Mouse (Mus musculus) CH12.LX (cell line): ENCODE data around the gene Krtap15.

ENCODE experiments used
- CTCF ChIP-seq, 2 experiments: IDR thresholded peaks in 1 of 2; conservative IDR thresholded peaks in 1 of 2; 2 replicates each; pipeline ENCODE4 v1.5.1; 2011 to 2012; ENCODE audit warnings: low read depth in 2 of 2, low read length in 2 of 2, improper control_type of control experiment in 1 of 2, inconsistent platforms in 1 of 2, mild to moderate bottlenecking in 1 of 2, moderate library complexity in 1 of 2
- GABPA ChIP-seq: IDR thresholded peaks from 2 replicates; pipeline ENCODE4 v1.6.1; 2012; ENCODE audit warnings: low read depth, low read length, improper control_type of control experiment, inconsistent platforms; ENCODE audit not compliant: insufficient replicate concordance
- JUND ChIP-seq: conservative IDR thresholded peaks from 2 replicates; pipeline ENCODE4 v1.6.1; 2011; ENCODE audit warnings: low read depth, low read length, improper control_type of control experiment
- MAX ChIP-seq: IDR thresholded peaks from 2 replicates; pipeline ENCODE4 v1.6.1; 2011; ENCODE audit warnings: low read length, improper control_type of control experiment
- NELFE ChIP-seq: IDR thresholded peaks from 2 replicates; pipeline ENCODE4 v1.6.1; 2011; ENCODE audit warnings: low read depth, low read length, improper control_type of control experiment
- NRF1 ChIP-seq: IDR thresholded peaks from 2 replicates; pipeline ENCODE4 v1.6.1; 2014; ENCODE audit warnings: low read depth, mild to moderate bottlenecking, inconsistent platforms, low read length, improper control_type of control experiment, moderate library complexity
- PAX5 ChIP-seq: IDR thresholded peaks from 2 replicates; pipeline ENCODE4 v1.6.1; 2012; ENCODE audit warnings: low read length, inconsistent platforms, mixed read lengths
- POLR2A ChIP-seq: IDR thresholded peaks from 2 replicates; pipeline ENCODE4 v1.6.1; 2011; ENCODE audit warnings: low read depth, mild to moderate bottlenecking, improper control_type of control experiment, low read length
- USF1 ChIP-seq: IDR thresholded peaks from 2 replicates; pipeline ENCODE4 v1.6.1; 2014; ENCODE audit warnings: low read depth, mild to moderate bottlenecking, inconsistent platforms, low read length, improper control_type of control experiment
- ZC3H11A ChIP-seq: IDR thresholded peaks from 2 replicates; pipeline ENCODE4 v1.6.1; 2012; ENCODE audit warnings: low read depth, mild to moderate bottlenecking, inconsistent platforms, low read length, improper control_type of control experiment

DNA sequence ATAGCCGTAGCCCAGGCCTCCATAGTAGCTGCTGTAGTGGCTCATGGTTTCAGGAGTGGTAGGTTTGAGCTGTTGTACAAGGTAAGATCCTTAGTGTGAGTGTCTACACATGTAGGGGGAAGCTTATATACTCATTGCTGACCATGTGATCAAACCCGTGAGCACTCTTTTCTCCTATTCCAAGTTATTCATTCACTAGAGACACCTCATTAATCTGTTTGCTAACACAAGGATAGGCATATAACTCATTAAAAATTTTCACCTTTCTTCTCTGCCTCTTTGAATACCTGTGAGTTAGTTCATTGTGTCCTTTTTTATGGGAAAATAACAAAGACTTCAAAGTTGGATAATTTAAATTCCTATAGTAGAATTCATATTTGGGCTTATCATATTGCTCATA is 57.9 kb downstream of the Krtap15 start, which contains the start of gene Krtap19-3:
- TF ChIP-seq GABPA (no peak), CTCF (conservative IDR thresholded peaks at IDR 0.05 in 1 of 2, IDR thresholded peaks at IDR 0.05 in 1 of 2; ENCODE audit: low read depth in 2 of 2, low read length in 2 of 2) (no peak), USF1 (no peak), NRF1 (no peak), NELFE (no peak), MAX (no peak), POLR2A (no peak), JUND (no peak), ZC3H11A (no peak), PAX5 (no peak)
